Mouse (Mus musculus) lung, postnatal 0 days (tissue): Measurements from ENCODE around the gene 2610021A01Rik. TPM values are rescaled to one million over a fixed set of nuclear protein-coding genes. Genes with fewer than 3 reads are reported as not detected.
"Not testable (repeated sequence)": the region's sequence is repeated elsewhere in the genome, so short reads cannot be mapped to it uniquely, and the experiment has no call there.

Experiments
- ATAC-seq: fragments of 200-750 bp; cut with Nextera tagmentation; 2 replicates; pipeline ENCODE4 v1.8.0; 2017; ENCODE audit warnings: moderate library complexity
- DNase-seq: peaks from one replicate; pipeline ENCODE4 v3.0.0-alpha.2; 2016; ENCODE audit warnings: low spot score
- H3K27ac ChIP-seq: fragments of 300-500 bp; sonication (generic); 2 replicates; pipeline ENCODE4 v1.5.1; 2014; ENCODE audit warnings: antibody characterized with exemption, mild to moderate bottlenecking, low read length, mixed read lengths
- H3K27me3 ChIP-seq: fragments of 300-500 bp; sonication (generic); replicated peaks from 2 replicates; pipeline ENCODE4 v1.6.1; 2014; ENCODE audit warnings: low read length, mixed read lengths; ENCODE audit not compliant: insufficient read depth
- H3K36me3 ChIP-seq: fragments of 300-500 bp; sonication (generic); 2 replicates; pipeline ENCODE4 v1.6.1; 2014; ENCODE audit warnings: low read length, mixed read lengths; ENCODE audit not compliant: insufficient read depth
- H3K4me1 ChIP-seq: fragments of 300-500 bp; sonication (generic); 2 replicates; pipeline ENCODE4 v1.6.1; 2014; ENCODE audit warnings: antibody characterized with exemption, low read depth, low read length, mixed read lengths; ENCODE audit not compliant: insufficient read depth
- H3K4me2 ChIP-seq: fragments of 300-500 bp; sonication (generic); replicated peaks from 2 replicates; pipeline ENCODE4 v1.6.1; 2014; ENCODE audit warnings: low read depth, mild to moderate bottlenecking, low read length, moderate library complexity, mixed read lengths
- H3K4me3 ChIP-seq: fragments of 300-500 bp; sonication (generic); 2 replicates; pipeline ENCODE4 v1.5.1; 2014; ENCODE audit warnings: low read depth, low read length
- H3K9ac ChIP-seq: fragments of 300-500 bp; sonication (generic); replicated peaks from 2 replicates; pipeline ENCODE4 v1.6.1; 2014; ENCODE audit warnings: low read depth, mild to moderate bottlenecking
- H3K9me3 ChIP-seq: fragments of 300-500 bp; sonication (generic); 2 replicates; pipeline ENCODE4 v1.6.1; 2016; ENCODE audit warnings: low read length, mixed read lengths
- CTCF ChIP-seq: IDR thresholded peaks from 2 replicates; pipeline ENCODE4 v1.5.1; 2016; ENCODE audit warnings: antibody characterized with exemption, mild to moderate bottlenecking
- EP300 ChIP-seq: IDR thresholded peaks from 2 replicates; pipeline ENCODE4 v1.6.1; 2016; ENCODE audit warnings: antibody characterized with exemption, mild to moderate bottlenecking, control low read depth
- WGBS: fragments of 180-500 bp; shearing (Covaris S2); extraction: QIAGEN DNeasy Blood & Tissue Kit; methylation state at CpG from one replicate; pipeline ENCODE4 v1.1.7; 2014; 5-methylcytosine and 5-hydroxymethylcytosine counted together
- polyA plus RNA-seq: library from polyadenylated mRNA; unstranded; fragments of >200 nt; fragmentation: Nextera tagmentation; extraction: Ambion mirVana; gene quantifications from 2 replicates; pipeline ENCODE4 v1.2.1, GENCODE M21; 2015

Gene 2610021A01Rik
- polyA plus RNA-seq = 4.7 and 4.8 TPM in 2 replicates

GRCm38 (mm10) chr7:41599034-41599813 is at the start of gene 2610021A01Rik:
TSS of gene 2610021A01Rik (plus strand) at chr7:41599230.
- under 1% methylated on average over 41 of the region's 41 CpGs for WGBS
- peak within 1 kb of the TSS; percentile 68 for H3K4me2 ChIP-seq
- peak within 1 kb of the TSS; percentile 41 for H3K9ac ChIP-seq
- H3K27me3 ChIP-seq = no peaks in the 10 kb centered on the region
- TF ChIP-seq CTCF (peak; percentile 37), EP300 (no peak)
- H3K4me1 ChIP-seq = 0 out of 2 replicates have a peak, but pooled peaks cover 3% of the 10 kb centered on the region
- ATAC-seq (peak; percentile 99), DNase-seq (peak; percentile 96)
- 0 out of 2 replicates have a peak within 1 kb of the TSS, but pooled peaks have one; percentile 35 for H3K27ac ChIP-seq
- H3K9me3 ChIP-seq = no peaks in the 10 kb centered on the region
- H3K4me3 ChIP-seq = peak within 1 kb of the TSS; percentile 55
- H3K36me3 ChIP-seq = no peaks in the 10 kb centered on the region

- H3K27me3 ChIP-seq = no peaks in the 10 kb centered on the region
- no peak overlapping the region for H3K4me3 ChIP-seq
- H3K36me3 ChIP-seq = no peaks in the 10 kb centered on the region
- WGBS = 78% methylated on average over 8 of the region's 8 CpGs
- DNase-seq = no peak
- no peak for ATAC-seq
- TF ChIP-seq CTCF (no peak), EP300 (no peak)
- H3K9ac ChIP-seq = no peak overlapping the region
- H3K9me3 ChIP-seq = 0 out of 2 replicates have a peak, but pooled peaks cover 2% of the 10 kb centered on the region
- H3K4me2 ChIP-seq = no peak overlapping the region
- no peak overlapping the region for H3K27ac ChIP-seq
- H3K4me1 ChIP-seq = no peaks in the 10 kb centered on the region
These were observed 38.3 kb upstream of the 2610021A01Rik start for GRCm38 (mm10) chr7:41560681-41561080.

- not testable (repeated sequence) for H3K4me2 ChIP-seq, H3K27ac ChIP-seq, H3K36me3 ChIP-seq, ATAC-seq, H3K9ac ChIP-seq, H3K4me1 ChIP-seq, H3K9me3 ChIP-seq, H3K4me3 ChIP-seq, H3K27me3 ChIP-seq, DNase-seq
- 84% methylated on average over 6 of the region's 6 CpGs for WGBS
These were observed 25.5 kb upstream of the 2610021A01Rik start, which contains the start of gene Gm6871 for GRCm38 (mm10) chr7:41573562-41573961. TSS of gene Gm6871 (minus strand) at chr7:41573662.

- no peak for TF ChIP-seq EP300
- no peak for TF ChIP-seq CTCF
- DNase-seq (no peak), ATAC-seq (no peak)
- H3K4me1 ChIP-seq = no peaks in the 10 kb centered on the region
- H3K36me3 ChIP-seq = no peaks in the 10 kb centered on the region
- no peak overlapping the region for H3K4me2 ChIP-seq
- H3K27me3 ChIP-seq = no peaks in the 10 kb centered on the region
- WGBS = 93% methylated on average over 2 of the region's 2 CpGs
- no peak overlapping the region for H3K4me3 ChIP-seq
- H3K9me3 ChIP-seq = no peaks in the 10 kb centered on the region
- no peak overlapping the region for H3K27ac ChIP-seq
- no peak overlapping the region for H3K9ac ChIP-seq
These were observed 21.1 kb upstream of the 2610021A01Rik start for GRCm38 (mm10) chr7:41577956-41578355.

- ATAC-seq (no peak), DNase-seq (no peak)
- no peak overlapping the region for H3K4me3 ChIP-seq
- no peak overlapping the region for H3K9ac ChIP-seq
- no peak overlapping the region for H3K4me2 ChIP-seq
- no peaks in the 10 kb centered on the region for H3K27me3 ChIP-seq
- no peak overlapping the region for H3K27ac ChIP-seq
- TF ChIP-seq EP300 (no peak), CTCF (no peak)
- no peaks in the 10 kb centered on the region for H3K4me1 ChIP-seq
- no peaks in the 10 kb centered on the region for H3K9me3 ChIP-seq
- H3K36me3 ChIP-seq = no peaks in the 10 kb centered on the region
These were observed 17.0 kb upstream of the 2610021A01Rik start for GRCm38 (mm10) chr7:41582028-41582427.

- not testable (repeated sequence) for H3K4me3 ChIP-seq, ATAC-seq, H3K9ac ChIP-seq, DNase-seq, H3K9me3 ChIP-seq, H3K4me2 ChIP-seq, H3K27ac ChIP-seq, H3K27me3 ChIP-seq, H3K36me3 ChIP-seq, H3K4me1 ChIP-seq
These were observed 11.2 kb upstream of the 2610021A01Rik start for GRCm38 (mm10) chr7:41587831-41588230.
